ENCODE assay signal across 11 mouse cellular contexts in genomic region chr9:44088877-44089608, GRCm38 (mm10). TPM values are rescaled to one million over a fixed set of nuclear protein-coding genes. Genes with fewer than 3 reads are reported as not detected.
DNase-seq lines count a peak whose midpoint lies in the region; ATAC-seq and TF ChIP-seq lines count a peak whose summit lies in the region.
"Had no signal": no experiment of that assay in that cellular context is flagged by ENCODE, and none has a peak within 500 bp of the region (broad histone marks: within the 10 kb centered on the region; RNA-seq: fewer than 3 reads in every experiment).

No protein-coding gene starts in this region.

- peaks cover 0 to 19% of the 10 kb centered on the region in 2 experiments; a peak in 2 of 4 replicates for H3K4me1 ChIP-seq in MEL (ENCODE audit: control insufficient read depth in 1 of 2, insufficient read depth in 2 of 2, low read length in 2 of 2)
- peaks cover 28% of the 10 kb centered on the region for H3K4me1 ChIP-seq in heart, postnatal 0 days (ENCODE audit: control insufficient read depth, insufficient read depth)
- H3K4me1 ChIP-seq in small intestine, adult 2 months (ENCODE audit: control insufficient read depth, insufficient read depth, insufficient read length, low read length), result peaks cover 13% of the 10 kb centered on the region
- H3K4me1 ChIP-seq in midbrain, embryonic 10.5 days, result peaks cover 43% of the 10 kb centered on the region

- no peaks in the 10 kb centered on the region for H3K9me3 ChIP-seq in MEL (replicated peaks; ENCODE audit: insufficient read depth, low read length)
- H3K9me3 ChIP-seq in heart, postnatal 0 days (replicated peaks; ENCODE audit: control insufficient read depth, low read length), result no peaks in the 10 kb centered on the region
- no peaks in the 10 kb centered on the region for H3K9me3 ChIP-seq in midbrain, embryonic 10.5 days (replicated peaks)
- H3K9me3 ChIP-seq: embryonic facial prominence, embryonic 13.5 days had no signal

- no peak for ATAC-seq in heart, postnatal 0 days (ENCODE audit: insufficient read depth, low read depth)
- ATAC-seq in activated CD4-positive, CD25-positive, alpha-beta regulatory T cell, adult 4 months, result no peak

- WGBS in heart, postnatal 0 days, result 19% methylated on average over 12 of the region's 12 CpGs
- 35% methylated on average over 12 of the region's 12 CpGs for WGBS in small intestine, adult 2 months
- WGBS in midbrain, embryonic 10.5 days, result 67% methylated on average over 12 of the region's 12 CpGs

- no peak; a peak in 1 of 4 replicates for TF ChIP-seq POLR2A in MEL (IDR thresholded peaks at IDR 0.05; ENCODE audit: control insufficient read depth in 1 of 2, insufficient read depth in 1 of 2, low read depth in 1 of 2, low read length in 2 of 2, poor library complexity in 1 of 2)
- no peak for TF ChIP-seq POLR2A in small intestine, adult 2 months (IDR thresholded peaks at IDR 0.05; ENCODE audit: low read depth, low read length)

- TF ChIP-seq RAD21 in MEL (IDR thresholded peaks at IDR 0.05; ENCODE audit: low read depth, low read length), result no peak

- peak in 1 of 2 experiments; percentile 12; a peak in 1 of 4 replicates for TF ChIP-seq EP300 in MEL (IDR thresholded peaks at IDR 0.05; ENCODE audit: low read depth in 1 of 2, low read length in 2 of 2)
- no peak for TF ChIP-seq EP300 in heart, postnatal 0 days (IDR thresholded peaks at IDR 0.05; ENCODE audit: low read depth)

- H3K79me2 ChIP-seq in MEL (ENCODE audit: control insufficient read depth, insufficient read depth, low read length, poor library complexity), result no peaks in the 10 kb centered on the region; the same call in 1 of the 2 replicates

- peak overlapping the region; percentile 95 for H3K4me2 ChIP-seq in heart, postnatal 0 days (ENCODE audit: low read depth, low read length)

- DNase-seq in layer of hippocampus, adult 9-11 months, result peak; percentile 81
- no peak for DNase-seq in layer of hippocampus, postnatal 10 days (ENCODE audit: low spot score in 2 of 2)
- peak; percentile 78 for DNase-seq in MEL (ENCODE audit: low read depth, low spot score)
- DNase-seq in heart, postnatal 0 days (ENCODE audit: low spot score), result no peak
- no peak for DNase-seq in midbrain, embryonic 10.5 days (ENCODE audit: low spot score)
- DNase-seq in B cell, adult 2 months, result no peak
- DNase-seq: kidney, adult 8-10 months had no signal

- TF ChIP-seq CTCF in MEL (IDR thresholded peaks at IDR 0.05 in 2 of 3, conservative IDR thresholded peaks at IDR 0.05 in 1 of 3; ENCODE audit: control insufficient read depth in 1 of 3, insufficient read depth in 1 of 3, low read depth in 2 of 3, low read length in 3 of 3, poor library complexity in 1 of 3, severe bottlenecking in 1 of 3), result no peak
- no peak for TF ChIP-seq CTCF in heart, postnatal 0 days (IDR thresholded peaks at IDR 0.05; ENCODE audit: low read depth)
- TF ChIP-seq CTCF in small intestine, adult 2 months (IDR thresholded peaks at IDR 0.05; ENCODE audit: extremely low read depth, insufficient read length, insufficient replicate concordance, low read depth, low read length), result no peak

- H3K9ac ChIP-seq in MEL (ENCODE audit: control insufficient read depth, low read depth, low read length, poor library complexity, severe bottlenecking), result peak overlapping the region; percentile 32
- 0 out of 2 replicates have a peak overlapping the region, but pooled peaks have one; percentile 12 for H3K9ac ChIP-seq in heart, postnatal 0 days (replicated peaks; ENCODE audit: low read depth, low read length)
- H3K9ac ChIP-seq: embryonic facial prominence, embryonic 13.5 days had no signal

- H3K36me3 ChIP-seq in MEL (ENCODE audit: control insufficient read depth in 1 of 2, insufficient read depth in 2 of 2, low read length in 2 of 2), result peaks cover 0 to 7% of the 10 kb centered on the region in 2 experiments; a peak in 2 of 4 replicates
- H3K36me3 ChIP-seq in heart, postnatal 0 days (replicated peaks; ENCODE audit: control insufficient read depth, insufficient read depth, low read length), result peaks cover 44% of the 10 kb centered on the region
- H3K36me3 ChIP-seq in small intestine, adult 2 months (ENCODE audit: control insufficient read depth, insufficient read depth, low read length), result peaks cover 35% of the 10 kb centered on the region
- peaks cover 31% of the 10 kb centered on the region for H3K36me3 ChIP-seq in midbrain, embryonic 10.5 days

- no peaks in the 10 kb centered on the region for H3K27me3 ChIP-seq in MEL (ENCODE audit: control insufficient read depth in 1 of 2, insufficient read depth in 2 of 2, low read length in 2 of 2)
- H3K27me3 ChIP-seq in heart, postnatal 0 days (ENCODE audit: control insufficient read depth, insufficient read depth, low read length), result no peaks in the 10 kb centered on the region
- no peaks in the 10 kb centered on the region for H3K27me3 ChIP-seq in small intestine, adult 2 months (ENCODE audit: control insufficient read depth, insufficient read depth, low read length)
- peaks cover 59% of the 10 kb centered on the region for H3K27me3 ChIP-seq in midbrain, embryonic 10.5 days (ENCODE audit: low read depth, poor library complexity, severe bottlenecking)

- H3K27ac ChIP-seq in MEL (ENCODE audit: control insufficient read depth, low read depth, low read length), result peak overlapping the region; percentile 63
- H3K27ac ChIP-seq in heart, postnatal 0 days (ENCODE audit: low read depth), result peak overlapping the region; percentile 97
- peak overlapping the region; percentile 54 for H3K27ac ChIP-seq in small intestine, adult 2 months (ENCODE audit: insufficient read depth, low read depth, low read length)
- H3K27ac ChIP-seq in midbrain, embryonic 10.5 days (replicated peaks), result no peak overlapping the region
- H3K27ac ChIP-seq: embryonic facial prominence, embryonic 13.5 days had no signal

- H3K4me3 ChIP-seq in MEL (ENCODE audit: control insufficient read depth in 1 of 2, insufficient read depth in 1 of 2, low read depth in 2 of 2, low read length in 2 of 2), result peak overlapping the region; percentile 0 to 20; a peak in 2 of 4 replicates
- H3K4me3 ChIP-seq in heart, postnatal 0 days (ENCODE audit: low read depth, low read length), result no peak overlapping the region
- no peak overlapping the region for H3K4me3 ChIP-seq in small intestine, adult 2 months (ENCODE audit: low read depth, low read length)
- H3K4me3 ChIP-seq in midbrain, embryonic 10.5 days, result no peak overlapping the region
- H3K4me3 ChIP-seq: embryonic facial prominence, embryonic 13.5 days had no signal

RNA-seq across cellular contexts. Expression of gene Mfrp, which starts 12.5 kb away (rescaled TPM):
- 1 to 10 TPM in 1 of 2 experiments, not detected in 1; 2.4 TPM for total RNA-seq in layer of hippocampus, postnatal 10 days (2021)
- total RNA-seq in MEL (2012; rRNA removed), result not detected in 2 replicates
- polyA plus RNA-seq in MEL (2012; ENCODE audit: insufficient read depth in 1 of 2, insufficient read length in 2 of 2, low read depth in 1 of 2, low replicate concordance in 2 of 2, missing spikeins in 1 of 2), result under 1 TPM in 1 of 2 experiments, not detected in 1; 0.10 TPM
- total RNA-seq in heart, postnatal 0 days (2014; rRNA removed; ENCODE audit: low replicate concordance), result not detected in 2 replicates
- not detected in 2 replicates for polyA plus RNA-seq in heart, postnatal 0 days (2015; fragmentation: Nextera tagmentation; extraction: Ambion mirVana)
- 0.04 TPM in 2 replicates for polyA plus RNA-seq in small intestine, adult 2 months (2012; rRNA removed)
- 0.07 and 0.17 TPM in 2 replicates for polyA plus RNA-seq in midbrain, embryonic 10.5 days (2016; fragmentation: Nextera tagmentation; extraction: Ambion mirVana)
- not detected for polyA plus RNA-seq in activated CD4-positive, CD25-positive, alpha-beta regulatory T cell, adult 4 months (2017; shearing (Covaris generic))
- total RNA-seq: gastrocnemius, adult 8-10 months had no signal

RNA-seq across cellular contexts. Expression of gene C1qtnf5, which starts 18.0 kb away (rescaled TPM):
- total RNA-seq in layer of hippocampus, postnatal 10 days (2021), result 10 to 100 TPM; 16.0 to 17.6 TPM
- 0.19 TPM in 1 of 2 replicates, not detected in the other for total RNA-seq in MEL (2012; rRNA removed)
- under 1 TPM in 1 of 2 experiments, not detected in 1; 0.13 TPM for polyA plus RNA-seq in MEL (2012; ENCODE audit: insufficient read depth in 1 of 2, insufficient read length in 2 of 2, low read depth in 1 of 2, low replicate concordance in 2 of 2, missing spikeins in 1 of 2)
- total RNA-seq in heart, postnatal 0 days (2014; rRNA removed; ENCODE audit: low replicate concordance), result 9.0 TPM in 2 replicates
- polyA plus RNA-seq in heart, postnatal 0 days (2015; fragmentation: Nextera tagmentation; extraction: Ambion mirVana), result 4.1 and 4.5 TPM in 2 replicates
- 6.4 and 7.0 TPM in 2 replicates for polyA plus RNA-seq in small intestine, adult 2 months (2012; rRNA removed)
- polyA plus RNA-seq in midbrain, embryonic 10.5 days (2016; fragmentation: Nextera tagmentation; extraction: Ambion mirVana), result 0.29 and 0.93 TPM in 2 replicates
- not detected for polyA plus RNA-seq in activated CD4-positive, CD25-positive, alpha-beta regulatory T cell, adult 4 months (2017; shearing (Covaris generic))

RNA-seq across cellular contexts. Expression of gene Usp2, which starts 22.2 kb away (rescaled TPM):
- 10 to 100 TPM; 41.7 to 47.2 TPM for total RNA-seq in layer of hippocampus, postnatal 10 days (2021)
- total RNA-seq in MEL (2012; rRNA removed), result 3.6 and 4.3 TPM in 2 replicates
- polyA plus RNA-seq in MEL (2012; ENCODE audit: insufficient read depth in 1 of 2, insufficient read length in 2 of 2, low read depth in 1 of 2, low replicate concordance in 2 of 2, missing spikeins in 1 of 2), result 10 to 100 TPM in 1 of 2 experiments, not detected in 1; 13.9 TPM
- total RNA-seq in heart, postnatal 0 days (2014; rRNA removed; ENCODE audit: low replicate concordance), result 44.9 and 48.6 TPM in 2 replicates
- polyA plus RNA-seq in heart, postnatal 0 days (2015; fragmentation: Nextera tagmentation; extraction: Ambion mirVana), result 114 and 121 TPM in 2 replicates
- 12.0 and 17.7 TPM in 2 replicates for polyA plus RNA-seq in small intestine, adult 2 months (2012; rRNA removed)
- 11.3 and 16.5 TPM in 2 replicates for polyA plus RNA-seq in midbrain, embryonic 10.5 days (2016; fragmentation: Nextera tagmentation; extraction: Ambion mirVana)
- polyA plus RNA-seq in activated CD4-positive, CD25-positive, alpha-beta regulatory T cell, adult 4 months (2017; shearing (Covaris generic)), result 1 to 10 TPM; 1.6 to 1.7 TPM

RNA-seq across cellular contexts. Expression of gene Gm49380, which starts 24.3 kb away (rescaled TPM):
- total RNA-seq in layer of hippocampus, postnatal 10 days (2021), result under 1 TPM in 1 of 2 experiments, not detected in 1; 0.43 TPM
- total RNA-seq in MEL (2012; rRNA removed), result not detected in 2 replicates
- polyA plus RNA-seq in MEL (2012; ENCODE audit: insufficient read depth in 1 of 2, insufficient read length in 2 of 2, low read depth in 1 of 2, low replicate concordance in 2 of 2, missing spikeins in 1 of 2), result under 1 TPM in 1 of 2 experiments, not detected in 1; 0.24 TPM
- not detected in 2 replicates for total RNA-seq in heart, postnatal 0 days (2014; rRNA removed; ENCODE audit: low replicate concordance)
- polyA plus RNA-seq in heart, postnatal 0 days (2015; fragmentation: Nextera tagmentation; extraction: Ambion mirVana), result 0.10 TPM in 1 of 2 replicates, not detected in the other
- polyA plus RNA-seq in small intestine, adult 2 months (2012; rRNA removed), result not detected in 2 replicates
- 0.35 and 0.63 TPM in 2 replicates for polyA plus RNA-seq in midbrain, embryonic 10.5 days (2016; fragmentation: Nextera tagmentation; extraction: Ambion mirVana)
- polyA plus RNA-seq in activated CD4-positive, CD25-positive, alpha-beta regulatory T cell, adult 4 months (2017; shearing (Covaris generic)), result not detected

RNA-seq across cellular contexts. Expression of gene Rnf26, which starts 24.3 kb away (rescaled TPM):
- 10 to 100 TPM; 30.5 to 30.6 TPM for total RNA-seq in layer of hippocampus, postnatal 10 days (2021)
- total RNA-seq in MEL (2012; rRNA removed), result 13.3 and 14.0 TPM in 2 replicates
- polyA plus RNA-seq in MEL (2012; ENCODE audit: insufficient read depth in 1 of 2, insufficient read length in 2 of 2, low read depth in 1 of 2, low replicate concordance in 2 of 2, missing spikeins in 1 of 2), result 10 to 100 TPM in 1 of 2 experiments, not detected in 1; 55.1 TPM
- total RNA-seq in heart, postnatal 0 days (2014; rRNA removed; ENCODE audit: low replicate concordance), result 13.0 and 16.6 TPM in 2 replicates
- polyA plus RNA-seq in heart, postnatal 0 days (2015; fragmentation: Nextera tagmentation; extraction: Ambion mirVana), result 13.7 and 14.1 TPM in 2 replicates
- 16.9 and 26.4 TPM in 2 replicates for polyA plus RNA-seq in small intestine, adult 2 months (2012; rRNA removed)
- 81.3 and 81.5 TPM in 2 replicates for polyA plus RNA-seq in midbrain, embryonic 10.5 days (2016; fragmentation: Nextera tagmentation; extraction: Ambion mirVana)
- polyA plus RNA-seq in activated CD4-positive, CD25-positive, alpha-beta regulatory T cell, adult 4 months (2017; shearing (Covaris generic)), result 1 to 10 TPM; 3.2 to 7.9 TPM

Comparison
In these comparisons a context has a peak if more than half of its experiments do, and no peak if none do; other contexts are left out.
1. DNase-seq: peak in layer of hippocampus, adult 9-11 months (single experiment) and MEL (single experiment); none in layer of hippocampus, postnatal 10 days (0 of 2), heart, postnatal 0 days (single experiment), midbrain, embryonic 10.5 days (single experiment) and B cell, adult 2 months (0 of 2).
2. H3K4me3 ChIP-seq: peak in MEL (2 of 2); none in heart, postnatal 0 days (single experiment), small intestine, adult 2 months (single experiment) and midbrain, embryonic 10.5 days (single experiment).